Mouse (Mus musculus): Measurements from ENCODE around the gene Dnm3. TPM values are rescaled to one million over a fixed set of nuclear protein-coding genes. Genes with fewer than 3 reads are reported as not detected.

The Dnm3 gene
- polyA plus RNA-seq, 1 experiment from 2014 or later = 7.2 TPM

GRCm38 (mm10) chr1:162009086-162009485 lies 468.7 kb downstream of the Dnm3 start:
- ATAC-seq (replicated peaks; ENCODE audit: low FRiP score) (no peak), DNase-seq (ENCODE audit: low spot score) (no peak)
- H3K4me1 ChIP-seq (replicated peaks; ENCODE audit: control insufficient read depth, insufficient read depth, low read length) = peaks cover 7% of the 10 kb centered on the region
- 78% methylated on average over 8 of the region's 8 CpGs for WGBS
- no peak overlapping the region for H3K4me2 ChIP-seq (ENCODE audit: low read depth, low read length, severe bottlenecking)
- no peak overlapping the region for H3K27ac ChIP-seq (ENCODE audit: low read depth, low read length)
- no peaks in the 10 kb centered on the region for H3K9me3 ChIP-seq (ENCODE audit: control insufficient read depth, low read length)
- no peak overlapping the region for H3K4me3 ChIP-seq (ENCODE audit: low read depth, low read length)
- no peaks in the 10 kb centered on the region for H3K27me3 ChIP-seq (ENCODE audit: control insufficient read depth, insufficient read depth, low read length)
- H3K36me3 ChIP-seq (ENCODE audit: control insufficient read depth, insufficient read depth, low read length) = no peaks in the 10 kb centered on the region
- H3K9ac ChIP-seq (ENCODE audit: low read length) = no peak overlapping the region

GRCm38 (mm10) chr1:162008631-162009067 lies 469.2 kb downstream of the Dnm3 start:
- DNase-seq (ENCODE audit: low spot score) = no peak
- 49% methylated on average over 8 of the region's 8 CpGs for WGBS
- Histone ChIP-seq H3K4me2 (ENCODE audit: low read depth, low read length, severe bottlenecking) (no peak overlapping the region), H3K4me1 (replicated peaks; ENCODE audit: control insufficient read depth, insufficient read depth, low read length) (peaks cover 11% of the 10 kb centered on the region), H3K36me3 (ENCODE audit: control insufficient read depth, insufficient read depth, low read length) (no peaks in the 10 kb centered on the region), H3K27me3 (ENCODE audit: control insufficient read depth, insufficient read depth, low read length) (no peaks in the 10 kb centered on the region), H3K9ac (ENCODE audit: low read length) (no peak overlapping the region), H3K4me3 (ENCODE audit: low read depth, low read length) (no peak overlapping the region), H3K27ac (ENCODE audit: low read depth, low read length) (no peak overlapping the region), H3K9me3 (ENCODE audit: control insufficient read depth, low read length) (no peaks in the 10 kb centered on the region)
- ATAC-seq (replicated peaks; ENCODE audit: low FRiP score) = no peak

- Histone ChIP-seq H3K27ac (ENCODE audit: low read depth, low read length) (no peak overlapping the region), H3K9ac (ENCODE audit: low read length) (no peak overlapping the region), H3K27me3 (ENCODE audit: control insufficient read depth, insufficient read depth, low read length) (no peaks in the 10 kb centered on the region), H3K4me1 (replicated peaks; ENCODE audit: control insufficient read depth, insufficient read depth, low read length) (peaks cover 11% of the 10 kb centered on the region), H3K4me2 (ENCODE audit: low read depth, low read length, severe bottlenecking) (no peak overlapping the region), H3K9me3 (ENCODE audit: control insufficient read depth, low read length) (no peaks in the 10 kb centered on the region), H3K4me3 (ENCODE audit: low read depth, low read length) (no peak overlapping the region), H3K36me3 (ENCODE audit: control insufficient read depth, insufficient read depth, low read length) (no peaks in the 10 kb centered on the region)
- DNase-seq (ENCODE audit: low spot score) (no peak), ATAC-seq (replicated peaks; ENCODE audit: low FRiP score) (no peak)
- WGBS = 65% methylated on average over 4 of the region's 4 CpGs
These were observed 469.6 kb downstream of the Dnm3 start for GRCm38 (mm10) chr1:162008208-162008607.

GRCm38 (mm10) chr1:162006109-162006508 lies 471.7 kb downstream of the Dnm3 start:
- Histone ChIP-seq H3K4me1 (replicated peaks; ENCODE audit: control insufficient read depth, insufficient read depth, low read length) (peaks cover 11% of the 10 kb centered on the region), H3K27ac (ENCODE audit: low read depth, low read length) (no peak overlapping the region)

GRCm38 (mm10) chr1:162004821-162005770 lies 472.7 kb downstream of the Dnm3 start:
- Histone ChIP-seq H3K4me3 (ENCODE audit: low read depth, low read length) (no peak overlapping the region), H3K4me2 (ENCODE audit: low read depth, low read length, severe bottlenecking) (no peak overlapping the region), H3K4me1 (replicated peaks; ENCODE audit: control insufficient read depth, insufficient read depth, low read length) (peaks cover 11% of the 10 kb centered on the region), H3K27me3 (ENCODE audit: control insufficient read depth, insufficient read depth, low read length) (no peaks in the 10 kb centered on the region), H3K27ac (ENCODE audit: low read depth, low read length) (peak overlapping the region; percentile 14; the same call in 1 of the 2 replicates), H3K9me3 (ENCODE audit: control insufficient read depth, low read length) (no peaks in the 10 kb centered on the region), H3K9ac (ENCODE audit: low read length) (no peak overlapping the region), H3K36me3 (ENCODE audit: control insufficient read depth, insufficient read depth, low read length) (no peaks in the 10 kb centered on the region)
- ATAC-seq (replicated peaks; ENCODE audit: low FRiP score) (no peak), DNase-seq (ENCODE audit: low spot score) (peak; percentile 57)
- WGBS = 61% methylated on average over 23 of the region's 23 CpGs

More at GRCm38 (mm10) chr1:162006109-162006508, 471.7 kb downstream of the Dnm3 start:
- no peak overlapping the region for H3K4me3 ChIP-seq (ENCODE audit: low read depth, low read length)
- H3K9me3 ChIP-seq (ENCODE audit: control insufficient read depth, low read length) = no peaks in the 10 kb centered on the region
- no peaks in the 10 kb centered on the region for H3K27me3 ChIP-seq (ENCODE audit: control insufficient read depth, insufficient read depth, low read length)
- no peak overlapping the region for H3K4me2 ChIP-seq (ENCODE audit: low read depth, low read length, severe bottlenecking)
- no peak overlapping the region for H3K9ac ChIP-seq (ENCODE audit: low read length)
- no peak for ATAC-seq (replicated peaks; ENCODE audit: low FRiP score)
- no peak for DNase-seq (ENCODE audit: low spot score)
- H3K36me3 ChIP-seq (ENCODE audit: control insufficient read depth, insufficient read depth, low read length) = no peaks in the 10 kb centered on the region
- WGBS = 88% methylated on average over 9 of the region's 9 CpGs

- Histone ChIP-seq H3K9me3 (ENCODE audit: control insufficient read depth, low read length) (no peaks in the 10 kb centered on the region), H3K27ac (ENCODE audit: low read depth, low read length) (peak overlapping the region; percentile 14; the same call in 1 of the 2 replicates), H3K4me1 (replicated peaks; ENCODE audit: control insufficient read depth, insufficient read depth, low read length) (peaks cover 11% of the 10 kb centered on the region), H3K27me3 (ENCODE audit: control insufficient read depth, insufficient read depth, low read length) (no peaks in the 10 kb centered on the region), H3K36me3 (ENCODE audit: control insufficient read depth, insufficient read depth, low read length) (no peaks in the 10 kb centered on the region), H3K9ac (ENCODE audit: low read length) (no peak overlapping the region), H3K4me3 (ENCODE audit: low read depth, low read length) (no peak overlapping the region), H3K4me2 (ENCODE audit: low read depth, low read length, severe bottlenecking) (no peak overlapping the region)
- DNase-seq (ENCODE audit: low spot score) = no peak
- WGBS = 47% methylated on average over 7 of the region's 7 CpGs
- no peak for ATAC-seq (replicated peaks; ENCODE audit: low FRiP score)
These were observed 473.4 kb downstream of the Dnm3 start for GRCm38 (mm10) chr1:162004518-162004780.

GRCm38 (mm10) chr1:162003729-162004517 lies 473.9 kb downstream of the Dnm3 start:
- Histone ChIP-seq H3K27ac (ENCODE audit: low read depth, low read length) (no peak overlapping the region; the same call in 1 of the 2 replicates), H3K9ac (ENCODE audit: low read length) (no peak overlapping the region), H3K36me3 (ENCODE audit: control insufficient read depth, insufficient read depth, low read length) (no peaks in the 10 kb centered on the region), H3K4me1 (replicated peaks; ENCODE audit: control insufficient read depth, insufficient read depth, low read length) (peaks cover 11% of the 10 kb centered on the region), H3K4me2 (ENCODE audit: low read depth, low read length, severe bottlenecking) (no peak overlapping the region), H3K9me3 (ENCODE audit: control insufficient read depth, low read length) (no peaks in the 10 kb centered on the region), H3K27me3 (ENCODE audit: control insufficient read depth, insufficient read depth, low read length) (no peaks in the 10 kb centered on the region), H3K4me3 (ENCODE audit: low read depth, low read length) (no peak overlapping the region)
- WGBS = 47% methylated on average over 14 of the region's 14 CpGs
- ATAC-seq (replicated peaks; ENCODE audit: low FRiP score) = no peak
- no peak for DNase-seq (ENCODE audit: low spot score)

DNA sequence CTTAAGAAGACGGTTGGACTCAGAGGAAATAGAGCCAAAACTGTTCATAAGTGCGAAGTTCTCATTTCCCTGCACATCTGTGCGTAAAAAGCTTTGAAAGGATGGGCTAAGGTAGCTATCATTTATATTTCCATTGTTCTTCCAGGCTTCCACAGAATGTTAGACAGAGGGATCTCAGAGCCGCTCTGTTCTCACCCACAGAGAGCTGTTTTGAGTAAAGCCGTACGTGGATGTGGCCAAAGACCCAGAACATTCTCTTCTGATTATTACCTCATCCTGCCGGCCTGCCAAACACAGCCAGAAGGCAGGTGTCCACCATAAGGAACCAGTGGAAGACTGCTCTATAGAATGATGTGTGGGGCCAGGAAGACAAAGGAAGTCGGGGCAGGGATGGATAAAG lies 476.5 kb downstream of the Dnm3 start:
- 73% methylated on average over 8 of the region's 8 CpGs for WGBS
- Histone ChIP-seq H3K36me3 (ENCODE audit: control insufficient read depth, insufficient read depth, low read length) (no peaks in the 10 kb centered on the region), H3K9me3 (ENCODE audit: control insufficient read depth, low read length) (no peaks in the 10 kb centered on the region), H3K9ac (ENCODE audit: low read length) (no peak overlapping the region), H3K27me3 (ENCODE audit: control insufficient read depth, insufficient read depth, low read length) (no peaks in the 10 kb centered on the region), H3K4me2 (ENCODE audit: low read depth, low read length, severe bottlenecking) (no peak overlapping the region), H3K27ac (ENCODE audit: low read depth, low read length) (0 out of 2 replicates have a peak overlapping the region, but pooled peaks have one; percentile 3), H3K4me3 (ENCODE audit: low read depth, low read length) (no peak overlapping the region), H3K4me1 (replicated peaks; ENCODE audit: control insufficient read depth, insufficient read depth, low read length) (peaks cover 11% of the 10 kb centered on the region)
- no peak for DNase-seq (ENCODE audit: low spot score)
- ATAC-seq (replicated peaks; ENCODE audit: low FRiP score) = no peak

Measured in forebrain, embryonic 11.5 days (tissue).